Mouse (Mus musculus) gonadal fat pad, adult 2 months (tissue): Measurements from ENCODE around the gene Tuft1. TPM values are rescaled to one million over a fixed set of nuclear protein-coding genes. Genes with fewer than 3 reads are reported as not detected.
"Not testable (repeated sequence)": the region's sequence is repeated elsewhere in the genome, so short reads cannot be mapped to it uniquely, and the experiment has no call there.

ENCODE experiments used
- DNase-seq: peaks from one replicate; pipeline ENCODE4 v3.0.0-alpha.2; 2012; ENCODE audit warnings: low read depth
- polyA plus RNA-seq: library from polyadenylated mRNA; depleted of rRNA; stranded (reverse); fragments of >200 nt; gene quantifications from 2 replicates; pipeline ENCODE4 v1.2.3, GENCODE M21; 2012

Gene Tuft1
- polyA plus RNA-seq, 1 experiment: 10.5 TPM

DNA sequence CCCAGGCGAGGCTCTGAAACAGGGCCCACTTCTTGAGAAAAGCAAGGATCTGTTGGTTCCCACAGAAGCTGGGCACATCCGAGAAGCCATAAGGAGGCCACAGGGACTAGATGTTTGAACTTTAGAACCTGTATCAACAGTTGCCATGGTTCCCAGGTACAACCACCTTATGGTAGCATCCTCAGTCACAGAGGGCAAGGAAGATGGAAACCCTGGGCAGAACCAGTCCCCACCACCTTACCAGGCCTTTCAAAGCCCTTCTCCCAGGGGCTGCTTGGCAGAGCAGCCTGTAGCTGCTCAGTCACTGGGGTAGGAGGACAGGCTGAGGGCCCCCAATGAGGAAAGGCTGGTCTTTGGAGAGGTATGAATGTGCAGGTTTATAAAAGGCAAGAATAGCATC lies 2.2 kb upstream of the Tuft1 start:
- DNase-seq: not testable (repeated sequence)

DNA sequence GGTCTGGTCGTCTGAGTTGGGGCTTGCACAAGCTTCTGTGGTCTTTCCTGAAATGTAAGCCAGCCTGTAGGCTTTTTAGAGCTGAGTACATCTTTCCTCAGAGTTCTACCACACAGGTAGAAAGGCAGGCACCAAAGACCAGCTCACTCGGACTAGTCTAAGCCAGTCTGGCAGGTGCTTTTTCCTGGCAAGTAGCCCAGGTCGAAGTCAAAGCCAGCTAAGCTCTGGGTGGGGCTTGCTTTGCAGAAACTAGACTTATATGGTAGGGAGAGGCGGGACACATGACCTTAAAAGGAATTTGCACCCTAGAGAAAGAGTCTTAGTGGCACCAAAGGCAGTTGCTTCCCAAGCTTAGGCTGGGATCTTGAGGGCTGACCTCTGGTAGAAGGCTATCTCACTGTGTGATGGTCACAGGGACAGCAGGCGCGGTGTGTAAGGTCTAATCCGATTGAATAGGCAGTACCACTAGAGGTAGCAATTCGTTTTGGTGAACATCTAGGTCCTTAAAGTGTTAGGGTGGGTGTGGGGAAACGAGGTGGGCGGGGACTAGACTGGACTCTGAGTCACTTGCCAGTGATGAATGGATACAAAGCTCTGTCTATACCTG lies 573 bp upstream of the Tuft1 start:
- DNase-seq: peak; percentile 54

DNA sequence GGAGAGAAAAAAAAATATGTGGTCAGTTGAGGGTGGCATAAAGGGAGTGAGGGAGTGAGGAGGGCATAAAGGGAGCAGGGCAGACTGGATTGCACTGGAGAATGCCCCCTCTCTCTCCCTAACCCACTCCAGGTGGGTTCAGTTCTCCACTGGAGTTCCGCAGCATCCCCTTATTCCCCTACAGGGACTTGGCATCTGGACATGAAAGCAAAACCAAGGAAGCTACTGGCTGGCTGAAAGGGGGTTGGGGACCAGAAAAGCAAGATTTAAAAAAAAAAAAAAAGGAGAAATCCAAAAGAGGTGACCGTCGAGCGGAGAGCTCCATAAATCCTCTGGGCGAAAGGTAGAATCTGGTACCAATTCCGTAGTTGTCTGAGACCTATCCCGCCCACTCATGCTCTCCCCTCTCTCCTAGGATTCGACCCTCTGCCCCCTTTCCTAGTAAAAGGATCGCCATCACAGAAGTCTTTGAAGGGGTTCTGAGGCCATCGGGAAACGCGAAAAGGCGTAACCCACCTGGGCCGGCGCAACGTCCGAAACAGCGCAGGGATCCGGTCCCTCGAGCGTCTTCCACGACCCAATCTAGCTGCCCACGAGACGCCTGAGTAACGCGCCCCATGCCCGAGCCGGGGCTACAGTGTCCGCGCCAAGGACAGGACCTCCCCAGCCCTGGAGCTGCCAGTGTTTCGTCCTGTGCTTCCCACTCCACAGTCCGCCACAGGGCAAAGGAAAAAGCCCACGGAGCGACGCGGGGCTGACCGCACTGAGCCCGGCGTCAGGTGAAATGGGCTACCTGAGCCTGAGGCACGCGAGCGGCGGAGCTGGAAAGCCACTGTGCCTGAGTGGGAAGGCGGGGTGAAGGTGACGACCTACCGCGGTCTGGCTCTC lies 576 bp downstream of the Tuft1 start:
- not testable (repeated sequence) for DNase-seq

DNA sequence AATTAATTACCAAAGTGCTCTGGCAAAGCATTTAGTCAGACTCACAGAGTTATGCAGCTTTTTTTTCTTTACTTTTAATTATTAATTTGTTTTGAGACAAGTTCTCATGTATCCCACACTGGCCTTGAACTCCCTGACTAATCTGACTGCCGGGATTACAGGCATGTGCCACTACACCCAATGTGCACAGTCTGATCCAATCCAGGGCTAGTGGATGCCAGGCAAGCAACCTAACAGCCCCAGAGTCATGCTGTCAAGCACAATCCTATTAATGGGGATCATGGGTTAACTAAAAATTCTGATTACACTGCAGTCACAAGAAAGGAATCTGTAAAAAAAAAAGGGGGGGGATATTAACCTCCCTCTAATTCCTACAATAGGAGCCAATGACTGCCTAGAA lies 4.7 kb downstream of the Tuft1 start:
- DNase-seq: not testable (repeated sequence)

DNA sequence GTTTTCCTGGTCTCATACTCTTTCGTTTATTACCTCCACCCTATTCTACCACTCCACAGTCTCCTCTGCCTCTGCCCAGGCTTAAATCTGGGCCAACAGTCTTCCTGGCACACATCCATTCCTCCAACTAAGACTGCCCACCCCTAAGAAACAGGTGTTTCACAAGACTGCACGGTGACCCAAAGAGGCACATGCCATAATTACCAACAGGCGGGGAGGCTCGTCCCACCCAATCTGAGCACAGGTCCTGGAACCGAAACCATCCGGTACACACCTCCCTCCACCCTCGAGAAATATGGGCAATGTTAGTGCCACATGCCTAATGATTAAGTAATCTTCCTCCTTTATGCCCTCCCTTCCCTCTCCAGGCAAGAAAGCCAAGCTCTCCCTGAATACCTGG lies 8.3 kb downstream of the Tuft1 start:
- DNase-seq: peak; percentile 13

DNA sequence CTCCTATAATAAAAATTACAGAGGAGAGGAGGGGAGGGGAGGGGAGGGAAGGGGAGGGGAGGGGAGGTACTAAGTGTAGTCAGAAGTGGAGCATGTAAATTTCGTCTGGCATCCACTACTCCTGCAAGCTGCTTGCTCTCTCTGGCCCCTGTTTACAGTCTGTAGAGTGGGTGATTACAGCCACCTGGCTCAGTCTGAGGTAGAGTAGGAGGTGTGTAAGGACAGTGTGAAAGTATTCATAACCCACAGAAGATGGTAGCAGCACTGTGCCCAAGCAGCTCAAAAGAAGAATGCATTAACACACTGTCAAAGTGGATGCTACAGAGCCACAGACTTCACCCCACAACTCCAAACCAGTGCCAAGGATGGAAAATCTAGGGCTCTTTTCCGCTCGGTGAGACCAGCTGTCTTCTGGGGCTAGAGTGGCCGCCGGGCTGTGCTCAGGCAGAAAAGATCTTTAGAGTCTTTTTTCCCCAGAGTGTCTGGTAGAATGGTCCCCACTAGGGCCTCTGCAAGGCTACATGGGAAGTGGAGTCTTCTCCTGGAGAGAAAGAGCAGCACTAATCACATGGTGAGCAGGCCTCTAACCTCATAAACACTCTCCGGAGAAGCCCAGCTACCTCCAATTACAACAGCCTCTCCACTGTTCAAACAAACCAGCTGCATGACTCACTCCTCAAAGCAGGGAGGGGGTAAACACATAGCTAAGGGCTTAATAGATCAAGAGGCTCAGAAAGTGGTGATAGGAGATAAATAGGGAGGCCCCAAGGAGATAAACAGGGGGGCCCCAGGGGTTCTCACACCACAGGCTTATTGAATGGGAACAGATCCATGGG lies 9.7 kb downstream of the Tuft1 start:
- no peak for DNase-seq

DNA sequence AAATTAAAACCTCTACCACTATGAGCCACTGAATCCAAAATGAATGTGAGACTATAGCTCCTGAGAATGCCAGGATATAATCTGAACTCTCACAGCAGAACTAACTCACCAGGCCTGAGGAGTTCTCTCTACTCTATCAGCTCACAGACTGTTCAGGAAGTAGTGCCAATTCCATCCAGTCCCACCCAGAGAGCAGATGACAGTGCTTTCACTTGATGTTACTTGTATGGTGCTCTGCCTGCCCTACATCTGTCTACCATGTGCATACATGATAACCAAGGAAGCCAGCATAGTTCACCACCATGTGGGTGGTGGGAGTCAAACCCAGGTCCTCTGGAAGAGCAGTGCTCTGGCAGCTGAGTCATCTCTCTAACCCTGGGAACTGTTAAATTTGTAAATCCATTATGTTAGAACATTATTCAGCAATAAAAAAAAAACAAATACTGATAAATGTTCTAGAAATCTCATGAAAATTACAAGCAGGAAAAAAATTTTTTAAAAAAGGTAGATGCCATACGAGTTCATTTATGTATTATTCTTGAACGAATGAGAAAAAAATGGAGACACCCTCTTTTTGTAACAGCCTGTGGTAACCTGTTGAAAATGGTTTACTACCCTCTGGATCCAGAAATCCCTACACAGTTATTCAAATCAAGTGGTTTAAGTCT lies 16.0 kb downstream of the Tuft1 start, which contains the start of gene Gm10972:
Gm10972 (plus strand) TSS at position 618 of the 668 bp plus-strand sequence.
- not testable (repeated sequence) for DNase-seq

DNA sequence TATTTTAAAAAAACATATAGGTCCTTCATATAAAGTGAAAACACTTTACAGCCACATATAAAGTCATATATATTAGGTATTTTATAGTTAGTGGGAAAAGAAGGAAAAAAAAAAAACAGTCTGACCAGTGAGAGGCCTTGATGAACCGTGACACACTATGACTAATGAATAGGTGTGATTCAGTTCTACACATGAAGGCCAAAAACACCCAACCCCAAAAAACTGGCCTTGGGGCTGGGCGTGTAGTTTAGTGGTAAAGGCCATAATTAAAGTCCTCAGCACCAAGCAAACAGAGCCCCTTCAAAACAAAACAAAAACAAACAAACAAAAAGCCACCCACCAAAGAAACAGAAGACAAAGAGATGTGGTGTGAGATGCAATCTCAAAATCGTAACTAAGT lies 28.8 kb downstream of the Tuft1 start:
- no peak for DNase-seq

DNA sequence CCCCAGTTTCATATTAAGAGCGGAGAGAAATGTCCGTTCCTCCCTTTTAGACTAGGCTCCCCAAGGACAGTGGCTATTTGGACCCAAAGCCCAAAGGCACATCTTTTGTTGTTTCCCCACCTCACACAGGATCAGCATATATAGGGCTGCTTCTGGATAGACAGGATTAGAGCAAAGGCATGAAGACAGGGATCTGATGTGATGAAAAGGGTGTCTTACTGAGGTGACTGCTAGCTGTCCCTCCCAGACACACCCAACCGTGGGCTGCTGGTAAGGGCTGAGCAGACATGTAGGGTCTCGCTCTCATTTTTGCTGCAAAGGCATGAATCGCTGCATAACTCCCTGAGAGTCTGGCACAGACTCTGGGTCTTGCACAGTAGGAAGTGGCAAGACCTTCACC lies 30.0 kb downstream of the Tuft1 start:
- no peak for DNase-seq

DNA sequence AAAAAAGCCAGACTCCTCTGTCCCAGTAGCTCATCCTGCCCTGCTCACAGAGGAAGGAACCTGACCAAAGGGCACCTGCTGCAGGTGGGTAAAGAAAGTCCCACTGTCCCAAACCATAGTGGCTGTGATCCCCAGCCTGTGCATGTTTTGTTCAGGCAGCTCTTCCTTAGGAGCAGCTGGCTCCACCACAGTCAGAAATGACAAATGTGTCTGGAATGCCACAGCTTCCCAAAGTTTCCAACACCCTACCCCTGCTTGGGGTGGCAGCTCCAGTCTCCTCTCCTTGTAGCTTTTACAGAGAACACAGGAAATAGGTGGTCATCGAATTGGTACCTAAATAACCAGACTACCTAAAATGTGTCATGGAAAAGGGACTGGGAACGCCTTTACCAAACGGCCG lies 34.4 kb downstream of the Tuft1 start:
- no peak for DNase-seq

DNA sequence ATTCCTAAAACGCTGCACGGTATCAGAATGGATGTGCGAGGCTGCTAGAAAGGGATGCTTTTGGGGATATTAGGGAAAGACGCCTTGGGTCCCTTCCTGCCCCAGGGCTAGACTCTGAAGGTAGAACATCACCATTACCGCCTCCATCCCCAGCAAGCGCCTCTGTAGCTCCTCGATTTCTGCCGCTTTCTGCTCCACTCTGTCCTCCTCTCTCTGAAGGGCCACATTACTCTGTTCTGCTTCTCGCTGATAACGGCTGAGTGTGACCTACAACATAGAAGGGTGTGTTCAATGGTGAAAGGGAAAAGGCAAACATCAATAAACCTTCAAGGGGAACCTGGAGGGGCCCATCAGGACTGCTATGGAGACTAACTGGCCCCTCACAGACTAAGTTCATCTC lies 36.1 kb downstream of the Tuft1 start:
- DNase-seq: no peak

DNA sequence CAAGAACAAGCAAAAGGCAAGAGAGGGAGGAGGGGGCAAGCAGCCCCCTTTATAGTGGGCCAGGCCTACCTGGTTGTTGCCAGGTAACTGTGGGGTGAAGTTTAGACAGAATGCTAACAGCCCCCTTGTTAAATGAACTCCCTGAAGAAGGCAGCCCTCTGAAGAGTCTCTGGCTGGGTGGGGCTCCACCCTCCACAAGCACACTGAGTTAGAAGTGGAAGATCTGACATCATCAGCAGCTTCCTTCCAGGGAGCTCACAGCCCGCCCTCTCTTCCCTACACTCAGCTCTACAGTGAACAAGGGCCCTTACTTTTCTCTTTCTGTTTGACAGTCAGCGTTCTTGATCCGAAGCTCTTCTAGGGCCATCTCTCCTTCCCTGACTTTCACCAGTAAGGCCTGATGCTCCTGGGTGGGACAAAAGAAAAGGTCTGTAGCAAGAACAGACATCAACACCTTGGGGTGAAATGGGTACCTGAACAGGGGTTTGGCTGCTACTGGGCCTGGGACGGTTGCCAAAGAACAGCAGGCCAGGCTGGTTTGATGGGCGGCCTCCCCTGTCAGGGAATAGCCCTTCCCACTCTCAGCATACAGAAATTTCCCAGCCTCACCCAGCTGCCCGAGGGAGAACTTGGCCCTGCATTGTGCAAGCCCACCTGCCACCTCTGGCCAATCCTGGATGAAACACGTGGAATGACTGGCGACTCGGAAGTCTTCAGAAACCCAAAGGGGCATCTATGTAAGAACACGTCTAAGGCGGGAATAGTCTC lies 36.7 kb downstream of the Tuft1 start:
- DNase-seq: no peak

DNA sequence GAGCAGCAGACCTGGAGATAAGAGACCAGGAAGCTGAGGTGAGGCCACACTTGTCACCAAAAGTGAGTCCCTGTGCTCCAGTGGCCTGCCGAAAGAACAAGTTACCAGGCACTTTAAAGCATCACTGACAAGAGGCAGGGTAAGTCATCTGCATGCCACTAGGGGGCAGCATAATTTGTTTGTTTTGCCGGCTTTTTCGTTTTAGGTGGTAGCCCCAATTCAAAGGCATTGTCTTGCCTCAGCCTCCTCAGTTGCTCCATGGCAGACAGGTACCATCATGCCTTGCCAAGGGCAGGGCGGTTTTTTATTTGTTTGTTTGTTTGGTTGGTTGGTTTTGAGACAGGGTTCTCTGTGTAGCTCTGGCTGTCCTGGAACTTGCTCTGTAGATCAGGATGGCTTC lies 42.0 kb downstream of the Tuft1 start:
- DNase-seq: no peak

DNA sequence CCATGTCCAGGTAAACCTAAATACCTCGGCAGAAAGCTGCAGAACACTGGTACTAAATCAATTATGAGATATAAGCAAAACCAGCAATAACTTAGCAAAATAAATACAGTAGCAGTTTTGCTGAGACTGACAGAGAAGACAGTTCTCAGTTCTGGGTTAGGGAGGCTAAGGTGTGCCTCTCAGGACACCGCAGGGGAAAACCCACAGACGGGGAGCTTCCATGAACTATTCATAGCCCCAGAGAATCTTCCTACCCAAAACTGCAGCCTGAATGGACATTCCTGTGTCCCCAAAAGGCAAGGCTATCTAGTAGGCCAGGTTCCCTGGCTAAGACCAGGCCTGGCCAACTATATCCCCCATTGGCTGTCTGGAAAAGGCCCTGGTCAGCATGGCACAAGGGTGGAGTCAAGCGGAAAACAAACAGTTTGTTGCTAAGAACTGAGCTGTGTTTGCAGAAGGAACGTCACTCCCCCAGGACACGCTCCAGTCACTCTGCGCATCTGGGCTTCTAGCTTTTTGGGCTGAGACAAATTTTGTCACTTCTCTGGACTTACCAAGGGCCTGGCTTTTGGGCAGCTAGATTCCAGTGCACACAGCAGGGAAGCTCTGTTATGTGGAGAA lies 45.3 kb downstream of the Tuft1 start:
- DNase-seq: no peak

DNA sequence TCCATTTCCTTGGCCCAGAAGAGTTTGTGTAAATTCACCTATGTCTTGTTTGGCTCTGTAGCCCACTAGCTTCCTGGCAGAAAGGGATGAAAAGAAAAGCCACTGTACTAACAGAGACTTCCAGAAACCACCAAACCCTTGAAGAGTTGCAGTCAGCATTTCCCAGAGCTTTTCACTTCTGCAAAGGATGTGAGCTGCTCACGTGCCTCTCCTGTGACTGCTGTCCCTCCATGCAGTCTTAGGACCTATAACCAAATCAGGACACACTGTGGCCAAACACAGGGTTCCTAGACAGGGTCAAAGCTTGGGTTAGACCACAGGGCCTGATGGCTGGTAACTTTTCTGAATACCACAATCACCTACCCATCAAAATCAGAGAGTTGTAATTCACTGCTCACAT lies 46.4 kb downstream of the Tuft1 start:
- no peak for DNase-seq

DNA sequence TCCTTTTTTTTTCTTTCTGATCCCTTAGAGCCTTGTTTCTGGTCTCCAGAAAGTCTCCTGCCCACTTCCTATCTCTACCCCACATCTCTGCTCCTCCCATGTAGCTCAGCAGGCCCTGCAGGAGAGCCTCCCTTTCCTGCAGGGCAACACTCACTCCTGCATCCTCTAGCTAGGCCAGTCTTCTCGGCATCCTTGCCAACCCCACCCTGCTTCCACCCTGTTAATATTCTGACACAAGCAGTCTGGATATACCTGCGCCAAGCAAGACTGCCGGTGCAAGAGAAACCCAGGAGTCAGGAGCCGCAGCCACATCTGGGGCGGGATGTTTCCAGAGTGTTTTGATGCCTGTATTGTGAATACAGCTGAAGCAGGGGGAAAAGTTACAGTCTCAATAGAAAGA lies 46.8 kb downstream of the Tuft1 start:
- no peak for DNase-seq

DNA sequence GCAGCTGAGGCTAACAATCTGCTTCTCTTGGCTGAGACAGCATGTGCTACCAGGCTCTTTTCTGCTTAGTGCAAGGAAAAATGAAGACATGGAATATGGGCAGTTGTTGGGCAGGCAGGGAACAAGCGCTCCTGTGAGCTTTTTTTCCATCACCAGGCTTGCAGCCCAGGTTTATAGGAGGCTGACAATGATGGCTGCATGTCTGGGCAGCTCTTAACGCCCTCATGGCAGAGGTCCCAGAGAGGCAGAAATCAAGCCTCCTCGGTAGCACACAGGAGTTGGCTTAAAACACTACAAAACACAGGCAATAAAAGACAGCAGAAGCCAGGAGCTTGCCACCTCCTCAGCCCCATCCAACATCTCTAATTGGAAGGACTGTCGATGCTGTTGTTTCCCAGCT lies 47.3 kb downstream of the Tuft1 start:
- peak; percentile 74 for DNase-seq

DNA sequence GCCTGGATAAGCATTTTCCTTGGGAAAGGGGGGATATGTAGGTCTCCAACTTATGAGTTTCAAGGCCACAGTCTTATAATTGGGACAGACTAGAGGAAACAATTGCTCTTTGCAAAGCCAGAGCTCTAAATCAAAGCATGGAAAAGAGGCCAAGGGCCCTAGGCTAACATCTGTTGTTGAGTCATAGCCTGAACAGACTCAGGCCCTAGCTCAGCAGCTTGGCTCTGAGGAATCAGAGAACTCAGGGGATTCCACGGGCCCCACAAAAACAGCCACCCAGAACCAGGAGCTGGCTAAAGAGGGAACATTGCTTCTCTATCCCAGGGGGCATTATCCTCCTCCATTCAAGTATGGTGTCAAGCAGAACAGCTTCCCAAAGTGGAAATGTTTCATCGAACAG lies 48.1 kb downstream of the Tuft1 start:
- peak; percentile 79 for DNase-seq

DNA sequence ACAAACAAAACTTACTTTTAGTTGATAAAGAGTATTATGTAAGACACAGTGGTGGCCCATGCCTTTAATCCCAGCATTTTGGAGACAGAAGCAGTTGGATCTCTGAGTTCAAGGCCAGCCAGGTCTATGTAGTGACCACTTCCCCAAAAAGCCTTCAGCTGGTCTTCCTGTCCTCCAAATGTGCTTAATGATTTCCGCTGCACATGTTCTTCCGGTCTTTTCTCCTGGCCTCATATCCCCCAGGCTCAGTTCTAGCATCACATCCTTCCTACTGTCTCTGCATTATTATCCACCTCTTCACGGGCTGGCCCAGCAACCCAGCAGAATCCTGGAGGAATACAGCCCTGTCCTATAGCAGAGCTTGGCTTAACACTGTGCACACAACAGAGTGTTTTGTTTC lies 49.1 kb downstream of the Tuft1 start:
- DNase-seq: no peak

DNA sequence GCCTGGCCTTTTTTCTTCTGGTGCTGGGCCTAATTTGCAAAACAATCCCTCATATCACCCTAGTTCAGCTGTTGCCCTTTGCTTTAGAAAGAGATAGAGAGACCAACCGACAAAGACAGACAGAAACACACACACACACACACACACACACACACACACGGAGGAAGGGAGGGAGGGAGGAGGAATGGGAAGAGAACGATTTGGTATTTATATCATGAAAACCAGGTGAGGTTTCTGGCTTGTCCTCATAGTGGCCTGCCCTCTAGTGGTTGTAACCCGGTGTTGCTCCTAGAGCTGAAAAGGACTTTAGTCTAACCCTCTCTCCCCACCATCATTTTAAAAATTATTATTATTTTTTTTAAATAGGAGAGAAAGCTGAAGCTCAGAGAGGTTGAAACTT lies 56.7 kb downstream of the Tuft1 start:
- DNase-seq: no peak
